Comparison of ENCODE assay signal across 11 mouse cellular contexts in genomic region chrX:93676228-93676627, GRCm38 (mm10). TPM values are rescaled to one million over a fixed set of nuclear protein-coding genes. Genes with fewer than 3 reads are reported as not detected.
A peak's percentile ranks its signal among the peaks of the same experiment; 100 is the strongest.
DNase-seq lines count a peak whose midpoint lies in the region; ATAC-seq and TF ChIP-seq lines count a peak whose summit lies in the region.
"Had no signal": no experiment of that assay in that cellular context is flagged by ENCODE, and none has a peak within 500 bp of the region (broad histone marks: within the 10 kb centered on the region; RNA-seq: fewer than 3 reads in every experiment).

No protein-coding gene starts in this region.

- no peaks in the 10 kb centered on the region for H3K36me3 ChIP-seq in lung, embryonic 14.5 days (ENCODE audit: insufficient read depth)
- no peaks in the 10 kb centered on the region for H3K36me3 ChIP-seq in forebrain, embryonic 12.5 days (replicated peaks)
- no peaks in the 10 kb centered on the region for H3K36me3 ChIP-seq in limb, embryonic 14.5 days (ENCODE audit: control insufficient read depth, insufficient read depth, low read length)
- no peaks in the 10 kb centered on the region for H3K36me3 ChIP-seq in neural tube, embryonic 13.5 days

- H3K4me3 ChIP-seq in lung, embryonic 14.5 days (ENCODE audit: low read depth, low read length) = no peak overlapping the region; the same call in 1 of the 2 replicates
- H3K4me3 ChIP-seq in forebrain, embryonic 12.5 days (replicated peaks) = peak overlapping the region; percentile 35; the same call in 1 of the 2 replicates
- peak overlapping the region; percentile 35; the same call in 1 of the 2 replicates for H3K4me3 ChIP-seq in limb, embryonic 14.5 days (replicated peaks; ENCODE audit: low read length)
- H3K4me3 ChIP-seq in neural tube, embryonic 13.5 days = peak overlapping the region; percentile 41
- no peak overlapping the region for H3K4me3 ChIP-seq in lung, adult 2 months (replicated peaks; ENCODE audit: extremely low read depth, low read depth, low read length)

- TF ChIP-seq POLR2A in limb, embryonic 14.5 days (IDR thresholded peaks at IDR 0.05; ENCODE audit: borderline replicate concordance, extremely low read depth, insufficient read depth, insufficient read length) = no peak
- TF ChIP-seq POLR2A in lung, adult 2 months (IDR thresholded peaks at IDR 0.05; ENCODE audit: borderline replicate concordance, extremely low read depth, low read depth, low read length) = no peak

- WGBS in lung, embryonic 14.5 days = 61% methylated on average over 2 of the region's 2 CpGs
- 53% methylated on average over 2 of the region's 2 CpGs for WGBS in forebrain, embryonic 12.5 days
- 52% methylated on average over 2 of the region's 2 CpGs for WGBS in limb, embryonic 14.5 days
- 70% methylated on average over 2 of the region's 2 CpGs for WGBS in neural tube, embryonic 13.5 days
- 66% methylated on average over 2 of the region's 2 CpGs for WGBS in lung, adult 2 months

- no peaks in the 10 kb centered on the region for H3K27me3 ChIP-seq in lung, embryonic 14.5 days (ENCODE audit: insufficient read depth, low read length)
- H3K27me3 ChIP-seq in forebrain, embryonic 12.5 days = no peaks in the 10 kb centered on the region
- H3K27me3 ChIP-seq in limb, embryonic 14.5 days (ENCODE audit: control insufficient read depth, insufficient read depth, low read length) = no peaks in the 10 kb centered on the region
- H3K27me3 ChIP-seq in neural tube, embryonic 13.5 days = no peaks in the 10 kb centered on the region

- no peak for TF ChIP-seq CTCF in lung, embryonic 14.5 days (IDR thresholded peaks at IDR 0.05; ENCODE audit: low read depth)
- no peak for TF ChIP-seq CTCF in lung, adult 2 months (IDR thresholded peaks at IDR 0.05; ENCODE audit: insufficient read depth, low read length)

- DNase-seq in lung, embryonic 14.5 days = no peak
- no peak for DNase-seq in lung, postnatal 36 days
- DNase-seq in limb, embryonic 14.5 days (ENCODE audit: low spot score) = no peak
- DNase-seq in embryo, embryonic 9.5 days (ENCODE audit: extremely low spot score) = no peak
- DNase-seq in lung, adult 2 months = no peak
- DNase-seq: kidney, postnatal 10 days; lung, postnatal 10 days; right cerebral cortex, adult 18-20 months had no signal

- no peaks in the 10 kb centered on the region for H3K4me1 ChIP-seq in lung, embryonic 14.5 days (ENCODE audit: insufficient read depth)
- no peaks in the 10 kb centered on the region for H3K4me1 ChIP-seq in forebrain, embryonic 12.5 days
- H3K4me1 ChIP-seq in limb, embryonic 14.5 days (ENCODE audit: control insufficient read depth, insufficient read depth, low read length) = no peaks in the 10 kb centered on the region
- peaks cover 9% of the 10 kb centered on the region for H3K4me1 ChIP-seq in neural tube, embryonic 13.5 days (replicated peaks)
- H3K4me1 ChIP-seq in lung, adult 2 months (ENCODE audit: control insufficient read depth, insufficient read depth, low read length) = no peaks in the 10 kb centered on the region

- no peak overlapping the region for H3K9ac ChIP-seq in lung, embryonic 14.5 days
- H3K9ac ChIP-seq in forebrain, embryonic 12.5 days = no peak overlapping the region
- no peak overlapping the region for H3K9ac ChIP-seq in limb, embryonic 14.5 days (ENCODE audit: low read depth, low read length, severe bottlenecking)
- peak overlapping the region; percentile 71; the same call in 1 of the 2 replicates for H3K9ac ChIP-seq in neural tube, embryonic 13.5 days

- H3K4me2 ChIP-seq in lung, embryonic 14.5 days = peak overlapping the region; percentile 60
- peak overlapping the region; percentile 49 for H3K4me2 ChIP-seq in forebrain, embryonic 12.5 days
- H3K4me2 ChIP-seq in limb, embryonic 14.5 days (replicated peaks; ENCODE audit: low read depth, low read length, severe bottlenecking) = peak overlapping the region; percentile 51
- peak overlapping the region; percentile 57 for H3K4me2 ChIP-seq in neural tube, embryonic 13.5 days

- no peak for ATAC-seq in lung, embryonic 14.5 days (ENCODE audit: insufficient read depth)
- ATAC-seq in forebrain, embryonic 12.5 days (ENCODE audit: low FRiP score) = no peak
- ATAC-seq in limb, embryonic 14.5 days (ENCODE audit: low FRiP score, low read depth) = no peak
- ATAC-seq in neural tube, embryonic 13.5 days (ENCODE audit: low read depth) = no peak
- ATAC-seq in activated CD4-positive, CD25-positive, alpha-beta regulatory T cell, adult 4 months = no peak

- H3K9me3 ChIP-seq in lung, embryonic 14.5 days (ENCODE audit: low read depth, low read length) = no peaks in the 10 kb centered on the region
- H3K9me3 ChIP-seq in forebrain, embryonic 12.5 days = no peaks in the 10 kb centered on the region
- no peaks in the 10 kb centered on the region for H3K9me3 ChIP-seq in limb, embryonic 14.5 days (ENCODE audit: control insufficient read depth, low read length)
- H3K9me3 ChIP-seq in neural tube, embryonic 13.5 days = no peaks in the 10 kb centered on the region

- H3K27ac ChIP-seq in lung, embryonic 14.5 days (ENCODE audit: low read depth) = no peak overlapping the region
- no peak overlapping the region for H3K27ac ChIP-seq in forebrain, embryonic 12.5 days
- no peak overlapping the region for H3K27ac ChIP-seq in limb, embryonic 14.5 days (replicated peaks; ENCODE audit: low read depth, low read length)
- peak overlapping the region; percentile 90 for H3K27ac ChIP-seq in neural tube, embryonic 13.5 days (replicated peaks)

RNA-seq across cellular contexts. Expression of gene Pcyt1b, which starts 21.6 kb away (rescaled TPM):
- polyA plus RNA-seq in lung, embryonic 14.5 days (2014; fragmentation: Nextera tagmentation; extraction: Ambion mirVana) = 1.1 and 1.5 TPM in 2 replicates
- 16.1 and 18.0 TPM in 2 replicates for polyA plus RNA-seq in forebrain, embryonic 12.5 days (2016; fragmentation: Nextera tagmentation; extraction: Ambion mirVana)
- polyA plus RNA-seq in limb, embryonic 14.5 days (2012; rRNA removed) = 3.3 and 3.4 TPM in 2 replicates
- polyA plus RNA-seq in limb, embryonic 14.5 days (2014; fragmentation: Nextera tagmentation; extraction: Ambion mirVana) = 2.1 and 2.4 TPM in 2 replicates
- polyA plus RNA-seq in neural tube, embryonic 13.5 days (2015; fragmentation: Nextera tagmentation; extraction: Ambion mirVana) = 21.8 and 22.3 TPM in 2 replicates
- polyA plus RNA-seq in activated CD4-positive, CD25-positive, alpha-beta regulatory T cell, adult 4 months (2017; shearing (Covaris generic)) = 1 to 10 TPM; 1.7 to 2.4 TPM
- polyA plus RNA-seq in lung, adult 2 months (2012; rRNA removed) = 0.36 and 0.78 TPM in 2 replicates

RNA-seq across cellular contexts. Expression of gene Pola1, which starts 44.3 kb away (rescaled TPM):
- 25.0 and 26.2 TPM in 2 replicates for polyA plus RNA-seq in lung, embryonic 14.5 days (2014; fragmentation: Nextera tagmentation; extraction: Ambion mirVana)
- polyA plus RNA-seq in forebrain, embryonic 12.5 days (2016; fragmentation: Nextera tagmentation; extraction: Ambion mirVana) = 23.6 and 23.9 TPM in 2 replicates
- polyA plus RNA-seq in limb, embryonic 14.5 days (2012; rRNA removed) = 7.3 and 9.2 TPM in 2 replicates
- 14.2 and 14.5 TPM in 2 replicates for polyA plus RNA-seq in limb, embryonic 14.5 days (2014; fragmentation: Nextera tagmentation; extraction: Ambion mirVana)
- 4.4 and 5.2 TPM in 2 replicates for polyA plus RNA-seq in neural tube, embryonic 13.5 days (2015; fragmentation: Nextera tagmentation; extraction: Ambion mirVana)
- 10 to 100 TPM in 1 of 2 experiments, 1 to 10 TPM in 1; 9.9 to 12.6 TPM for polyA plus RNA-seq in activated CD4-positive, CD25-positive, alpha-beta regulatory T cell, adult 4 months (2017; shearing (Covaris generic))
- polyA plus RNA-seq in lung, adult 2 months (2012; rRNA removed) = 0.27 and 0.53 TPM in 2 replicates

Comparison
In these comparisons a context has a peak if more than half of its experiments do, and no peak if none do; other contexts are left out.
1. H3K4me3 ChIP-seq: peak in forebrain, embryonic 12.5 days (single experiment), limb, embryonic 14.5 days (single experiment) and neural tube, embryonic 13.5 days (single experiment); none in lung, embryonic 14.5 days (single experiment) and lung, adult 2 months (single experiment).
2. Peak in every context shown above with its lines, with median percentiles within 50 percentile points of each other: H3K4me2 ChIP-seq.